Mouse (Mus musculus): ENCODE measurements around the gene Mta1. TPM values are rescaled to one million over a fixed set of nuclear protein-coding genes. Genes with fewer than 3 reads are reported as not detected.

Mta1 gene
- 17.8 and 19.3 TPM in 2 replicates for polyA plus RNA-seq (2014; fragmentation: Nextera tagmentation; extraction: Ambion mirVana)

DNA sequence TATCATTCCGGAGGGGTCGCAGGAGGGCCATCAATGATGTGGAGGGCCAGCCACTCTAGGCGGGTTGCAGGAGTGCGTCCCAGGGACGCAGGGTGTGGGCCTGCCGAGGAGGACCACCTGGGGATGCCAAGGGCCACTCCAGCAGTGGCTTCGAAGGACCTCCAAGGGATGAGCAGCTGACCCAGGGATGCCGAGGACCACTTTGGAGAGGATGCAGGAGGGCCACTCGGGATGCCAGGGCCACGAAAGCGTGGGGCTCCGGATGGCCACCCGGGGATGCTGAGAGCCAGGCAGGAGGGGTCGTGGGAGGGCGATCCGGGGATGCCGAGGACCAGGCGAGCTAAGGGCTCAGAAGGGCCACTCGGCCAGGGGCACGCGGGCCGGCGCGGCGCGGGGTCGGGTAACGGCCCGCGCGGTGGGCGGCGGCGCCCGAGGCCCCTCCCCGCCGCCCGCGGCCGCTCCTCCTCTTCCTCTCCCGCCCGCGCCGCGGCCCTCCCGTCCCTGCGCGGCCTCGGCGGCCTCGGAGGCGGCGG is at the start of gene Mta1:
Mta1 (plus strand) TSS at position 530 of the 533 bp plus-strand sequence.
- peak within 1 kb of the TSS; percentile 99 for H3K4me2 ChIP-seq (replicated peaks)
- H3K36me3 ChIP-seq (replicated peaks; ENCODE audit: control insufficient read depth, insufficient read depth): no peaks in the 10 kb centered on the region
- ATAC-seq (ENCODE audit: low FRiP score): peak; percentile 61
- H3K4me1 ChIP-seq (replicated peaks; ENCODE audit: control insufficient read depth, insufficient read depth, low read length): peaks cover 30% of the 10 kb centered on the region
- WGBS: 1% methylated on average over 31 of the region's 53 CpGs
- H3K27me3 ChIP-seq (ENCODE audit: control insufficient read depth, insufficient read depth, low read length): no peaks in the 10 kb centered on the region
- peak within 1 kb of the TSS; percentile 83 for H3K27ac ChIP-seq
- no peaks in the 10 kb centered on the region for H3K9me3 ChIP-seq (ENCODE audit: control insufficient read depth, low read length)
- H3K4me3 ChIP-seq (replicated peaks; ENCODE audit: low read length): peak within 1 kb of the TSS; percentile 95
- peak within 1 kb of the TSS; percentile 98 for H3K9ac ChIP-seq
- DNase-seq (ENCODE audit: low spot score): peak; percentile 53

- Histone ChIP-seq H3K36me3 (replicated peaks; ENCODE audit: control insufficient read depth, insufficient read depth) (peaks cover 97% of the 10 kb centered on the region), H3K4me3 (replicated peaks; ENCODE audit: low read length) (no peak overlapping the region), H3K9me3 (ENCODE audit: control insufficient read depth, low read length) (no peaks in the 10 kb centered on the region), H3K27ac (no peak overlapping the region), H3K27me3 (ENCODE audit: control insufficient read depth, insufficient read depth, low read length) (no peaks in the 10 kb centered on the region), H3K4me2 (replicated peaks) (no peak overlapping the region), H3K9ac (no peak overlapping the region), H3K4me1 (replicated peaks; ENCODE audit: control insufficient read depth, insufficient read depth, low read length) (no peaks in the 10 kb centered on the region)
- WGBS: 94% methylated on average over 9 of the region's 9 CpGs
- DNase-seq (ENCODE audit: low spot score): no peak
- ATAC-seq (ENCODE audit: low FRiP score): no peak
These were observed 48.2 kb upstream of the Mta1 start for GRCm38 (mm10) chr12:113049836-113050235.

DNA sequence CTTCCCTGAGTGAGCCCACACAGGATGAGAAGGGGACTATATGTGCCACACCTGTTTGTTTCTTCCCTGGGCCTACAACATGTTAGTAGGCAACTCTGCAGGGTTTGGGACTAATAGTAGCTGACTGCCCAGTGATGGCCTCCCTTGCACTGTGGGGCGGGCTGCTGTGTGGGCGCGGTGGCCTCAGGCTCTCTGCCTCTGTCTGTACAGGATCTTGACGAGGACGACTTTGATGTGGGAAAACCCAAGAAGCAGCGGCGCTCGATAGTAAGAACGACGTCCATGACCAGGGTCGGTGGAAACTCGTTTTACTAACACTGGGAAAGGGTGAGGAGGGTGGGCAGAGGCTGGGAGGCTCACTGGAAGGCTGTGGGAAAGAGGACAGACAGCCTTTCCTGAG is 47.4 kb upstream of the Mta1 start:
- WGBS: 92% methylated on average over 12 of the region's 12 CpGs
- Histone ChIP-seq H3K9ac (no peak overlapping the region), H3K9me3 (ENCODE audit: control insufficient read depth, low read length) (no peaks in the 10 kb centered on the region), H3K4me3 (replicated peaks; ENCODE audit: low read length) (no peak overlapping the region), H3K36me3 (replicated peaks; ENCODE audit: control insufficient read depth, insufficient read depth) (peaks cover 94% of the 10 kb centered on the region), H3K4me2 (replicated peaks) (no peak overlapping the region), H3K4me1 (replicated peaks; ENCODE audit: control insufficient read depth, insufficient read depth, low read length) (no peaks in the 10 kb centered on the region), H3K27ac (no peak overlapping the region), H3K27me3 (ENCODE audit: control insufficient read depth, insufficient read depth, low read length) (no peaks in the 10 kb centered on the region)
- ATAC-seq (ENCODE audit: low FRiP score): no peak
- DNase-seq (ENCODE audit: low spot score): no peak

- Histone ChIP-seq H3K27ac (no peak overlapping the region), H3K27me3 (ENCODE audit: control insufficient read depth, insufficient read depth, low read length) (no peaks in the 10 kb centered on the region), H3K4me3 (replicated peaks; ENCODE audit: low read length) (no peak overlapping the region), H3K36me3 (replicated peaks; ENCODE audit: control insufficient read depth, insufficient read depth) (peaks cover 88% of the 10 kb centered on the region), H3K9ac (no peak overlapping the region), H3K4me2 (replicated peaks) (no peak overlapping the region), H3K9me3 (ENCODE audit: control insufficient read depth, low read length) (no peaks in the 10 kb centered on the region), H3K4me1 (replicated peaks; ENCODE audit: control insufficient read depth, insufficient read depth, low read length) (no peaks in the 10 kb centered on the region)
- ATAC-seq (ENCODE audit: low FRiP score) (no peak), DNase-seq (ENCODE audit: low spot score) (no peak)
- 72% methylated on average over 9 of the region's 9 CpGs for WGBS
These were observed 46.3 kb upstream of the Mta1 start for GRCm38 (mm10) chr12:113051628-113052403.

DNA sequence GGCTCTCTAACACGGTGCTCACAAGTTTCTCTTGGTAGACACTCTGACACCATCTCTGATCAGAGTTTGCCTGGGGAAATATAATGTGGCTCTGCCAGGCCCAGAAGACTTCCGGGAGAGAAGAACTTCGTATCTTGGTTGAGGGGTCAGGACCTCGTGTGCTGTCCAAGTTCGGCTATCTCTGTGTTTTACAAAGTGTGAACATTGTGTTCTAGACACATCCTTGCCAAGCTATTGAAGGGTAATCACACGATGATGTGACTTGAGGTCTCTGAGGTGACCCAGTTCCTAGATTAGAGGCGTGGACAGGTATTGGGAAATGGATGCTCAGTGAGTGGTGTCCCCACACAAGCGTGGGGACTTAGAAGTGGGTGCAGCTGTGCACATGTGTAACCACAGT is 42.0 kb upstream of the Mta1 start:
- WGBS: 92% methylated on average over 8 of the region's 8 CpGs
- H3K9ac ChIP-seq: no peak overlapping the region
- H3K36me3 ChIP-seq (replicated peaks; ENCODE audit: control insufficient read depth, insufficient read depth): peaks cover 89% of the 10 kb centered on the region
- H3K4me1 ChIP-seq (replicated peaks; ENCODE audit: control insufficient read depth, insufficient read depth, low read length): no peaks in the 10 kb centered on the region
- H3K4me3 ChIP-seq (replicated peaks; ENCODE audit: low read length): no peak overlapping the region
- ATAC-seq (ENCODE audit: low FRiP score) (no peak), DNase-seq (ENCODE audit: low spot score) (no peak)
- H3K9me3 ChIP-seq (ENCODE audit: control insufficient read depth, low read length): no peaks in the 10 kb centered on the region
- no peaks in the 10 kb centered on the region for H3K27me3 ChIP-seq (ENCODE audit: control insufficient read depth, insufficient read depth, low read length)
- H3K27ac ChIP-seq: no peak overlapping the region
- H3K4me2 ChIP-seq (replicated peaks): no peak overlapping the region

DNA sequence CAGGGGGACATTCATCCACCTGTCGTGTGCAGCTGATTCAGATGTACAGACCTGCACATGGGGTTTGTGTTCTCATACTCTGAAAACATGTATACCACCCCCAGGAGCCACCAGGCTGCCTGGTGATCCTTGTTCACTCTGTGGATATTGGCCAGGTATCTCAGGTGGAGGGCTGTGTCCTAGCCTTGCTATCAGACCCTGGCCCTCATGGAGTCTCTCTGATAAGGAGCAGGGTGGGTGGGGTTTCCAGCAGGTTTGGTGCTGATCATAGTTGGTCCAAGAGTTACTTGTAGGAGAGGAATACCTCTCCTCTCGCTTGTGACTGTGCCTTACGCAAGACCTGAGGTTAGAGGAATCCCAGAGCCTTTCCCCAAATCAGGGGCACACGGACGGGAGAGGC is 37.9 kb upstream of the Mta1 start:
- 94% methylated on average over 5 of the region's 5 CpGs for WGBS

DNA sequence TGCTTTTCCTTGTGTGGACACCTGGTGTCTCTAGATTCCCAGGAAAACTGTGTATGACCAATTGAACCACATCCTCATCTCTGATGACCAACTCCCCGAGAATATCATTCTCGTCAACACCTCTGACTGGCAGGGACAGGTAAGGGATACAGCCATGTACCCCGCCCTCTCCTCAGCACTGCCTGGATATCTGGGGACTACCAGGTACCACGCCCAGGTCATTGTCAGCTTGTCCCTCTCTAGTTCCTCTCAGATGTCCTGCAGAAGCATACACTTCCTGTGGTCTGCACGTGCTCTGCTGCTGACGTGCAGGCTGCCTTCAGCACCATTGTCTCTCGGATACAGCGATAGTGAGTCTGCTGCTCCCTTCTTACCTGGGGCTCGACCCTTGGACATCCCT is 36.5 kb upstream of the Mta1 start:
- Histone ChIP-seq H3K4me3 (replicated peaks; ENCODE audit: low read length) (no peak overlapping the region), H3K9me3 (ENCODE audit: control insufficient read depth, low read length) (no peaks in the 10 kb centered on the region), H3K27ac (no peak overlapping the region), H3K9ac (no peak overlapping the region), H3K4me2 (replicated peaks) (no peak overlapping the region), H3K36me3 (replicated peaks; ENCODE audit: control insufficient read depth, insufficient read depth) (peaks cover 92% of the 10 kb centered on the region), H3K27me3 (ENCODE audit: control insufficient read depth, insufficient read depth, low read length) (no peaks in the 10 kb centered on the region), H3K4me1 (replicated peaks; ENCODE audit: control insufficient read depth, insufficient read depth, low read length) (no peaks in the 10 kb centered on the region)
- ATAC-seq (ENCODE audit: low FRiP score) (no peak), DNase-seq (ENCODE audit: low spot score) (no peak)
- whole genome bisulfite sequencing: 91% methylated on average over 9 of the region's 9 CpGs

More for the DNA sequence above, 37.9 kb upstream of the Mta1 start:
- Histone ChIP-seq H3K27ac (no peak overlapping the region), H3K4me1 (replicated peaks; ENCODE audit: control insufficient read depth, insufficient read depth, low read length) (no peaks in the 10 kb centered on the region), H3K4me2 (replicated peaks) (no peak overlapping the region), H3K36me3 (replicated peaks; ENCODE audit: control insufficient read depth, insufficient read depth) (peaks cover 88% of the 10 kb centered on the region), H3K4me3 (replicated peaks; ENCODE audit: low read length) (no peak overlapping the region), H3K9me3 (ENCODE audit: control insufficient read depth, low read length) (no peaks in the 10 kb centered on the region), H3K9ac (no peak overlapping the region), H3K27me3 (ENCODE audit: control insufficient read depth, insufficient read depth, low read length) (no peaks in the 10 kb centered on the region)
- ATAC-seq (ENCODE audit: low FRiP score) (no peak), DNase-seq (ENCODE audit: low spot score) (no peak)

GRCm38 (mm10) chr12:113062201-113062600 is 35.9 kb upstream of the Mta1 start:
- Histone ChIP-seq H3K4me3 (replicated peaks; ENCODE audit: low read length) (no peak overlapping the region), H3K4me1 (replicated peaks; ENCODE audit: control insufficient read depth, insufficient read depth, low read length) (no peaks in the 10 kb centered on the region), H3K27me3 (ENCODE audit: control insufficient read depth, insufficient read depth, low read length) (no peaks in the 10 kb centered on the region), H3K36me3 (replicated peaks; ENCODE audit: control insufficient read depth, insufficient read depth) (peaks cover 91% of the 10 kb centered on the region), H3K9me3 (ENCODE audit: control insufficient read depth, low read length) (no peaks in the 10 kb centered on the region), H3K27ac (no peak overlapping the region), H3K4me2 (replicated peaks) (no peak overlapping the region), H3K9ac (no peak overlapping the region)
- DNase-seq (ENCODE audit: low spot score) (no peak), ATAC-seq (ENCODE audit: low FRiP score) (no peak)
- 84% methylated on average over 10 of the region's 10 CpGs for WGBS

DNA sequence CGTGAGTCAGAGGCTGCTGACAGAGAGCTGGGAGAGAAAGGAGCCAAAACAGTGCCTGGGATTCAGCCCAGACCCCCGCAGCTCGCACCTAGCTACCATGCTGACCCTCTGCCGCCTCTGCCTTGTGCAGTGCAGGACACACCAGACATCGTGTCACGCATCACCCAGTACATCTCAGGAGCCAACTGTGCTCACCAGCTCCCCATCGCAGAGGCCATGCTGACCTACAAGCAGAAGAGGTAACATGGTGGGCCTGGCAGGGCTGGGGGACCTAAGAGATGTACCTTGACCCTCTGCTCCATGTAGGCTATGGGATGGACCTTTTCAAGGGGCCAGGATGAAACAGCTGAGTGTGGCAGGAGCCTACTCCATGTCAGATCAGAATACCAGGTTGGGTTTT is 34.4 kb upstream of the Mta1 start:
- H3K4me2 ChIP-seq (replicated peaks): no peak overlapping the region
- H3K9ac ChIP-seq: no peak overlapping the region
- ATAC-seq (ENCODE audit: low FRiP score) (no peak), DNase-seq (ENCODE audit: low spot score) (no peak)
- WGBS: 96% methylated on average over 7 of the region's 7 CpGs
- no peaks in the 10 kb centered on the region for H3K4me1 ChIP-seq (replicated peaks; ENCODE audit: control insufficient read depth, insufficient read depth, low read length)
- H3K27me3 ChIP-seq (ENCODE audit: control insufficient read depth, insufficient read depth, low read length): no peaks in the 10 kb centered on the region
- H3K27ac ChIP-seq: no peak overlapping the region
- H3K4me3 ChIP-seq (replicated peaks; ENCODE audit: low read length): no peak overlapping the region
- no peaks in the 10 kb centered on the region for H3K9me3 ChIP-seq (ENCODE audit: control insufficient read depth, low read length)
- peaks cover 91% of the 10 kb centered on the region for H3K36me3 ChIP-seq (replicated peaks; ENCODE audit: control insufficient read depth, insufficient read depth)

All from hindbrain, embryonic 14.5 days (tissue).